Mouse (Mus musculus): ENCODE measurements around the gene Zfp819.
A peak's percentile ranks its signal among the peaks of the same experiment; 100 is the strongest.

The Zfp819 gene

DNA sequence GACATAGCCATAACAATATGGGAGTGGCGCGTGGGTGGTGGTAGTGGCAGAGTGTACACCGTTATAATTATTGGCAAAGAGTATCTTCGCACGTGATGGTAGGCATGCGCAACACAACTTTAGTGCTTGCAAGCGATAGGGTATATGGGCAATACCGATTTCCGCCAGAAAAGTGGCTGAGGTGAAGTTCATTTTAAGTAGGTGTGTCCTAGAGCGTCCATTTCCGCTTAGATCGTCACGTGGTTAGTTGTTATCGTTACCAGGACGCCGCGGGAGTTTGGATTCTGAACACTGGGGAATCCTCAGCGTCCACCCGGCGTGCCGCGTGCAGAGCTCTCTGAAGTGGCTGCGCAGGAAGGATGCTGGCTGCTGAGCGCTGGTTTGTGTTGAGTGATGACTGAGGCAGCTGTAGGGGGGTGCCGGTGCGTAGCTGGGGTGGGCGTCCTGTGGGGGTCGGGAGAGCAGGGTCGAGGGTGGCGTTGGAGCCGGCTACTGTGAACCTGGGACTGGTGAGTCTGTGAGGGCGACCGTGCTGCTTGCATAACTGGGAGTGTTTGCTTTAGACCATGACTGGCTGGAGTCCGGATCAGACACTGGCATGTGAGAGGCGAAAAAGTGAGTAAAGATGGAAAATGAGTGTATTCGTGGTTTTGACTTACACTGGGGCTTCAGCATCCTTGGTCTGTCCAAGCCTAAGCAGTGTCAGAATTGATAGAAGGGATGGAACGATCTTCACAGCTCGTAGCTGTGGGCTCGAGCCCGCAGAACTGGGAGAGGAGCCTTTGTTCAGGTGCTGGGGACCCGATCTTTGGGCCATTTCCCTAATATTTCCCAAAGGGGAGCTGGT lies at the start of gene Zfp819:
Zfp819 (plus strand) TSS at position 274 of the 847 bp plus-strand sequence.
- peak; percentile 55 for DNase-seq (ENCODE audit: low read depth)

DNA sequence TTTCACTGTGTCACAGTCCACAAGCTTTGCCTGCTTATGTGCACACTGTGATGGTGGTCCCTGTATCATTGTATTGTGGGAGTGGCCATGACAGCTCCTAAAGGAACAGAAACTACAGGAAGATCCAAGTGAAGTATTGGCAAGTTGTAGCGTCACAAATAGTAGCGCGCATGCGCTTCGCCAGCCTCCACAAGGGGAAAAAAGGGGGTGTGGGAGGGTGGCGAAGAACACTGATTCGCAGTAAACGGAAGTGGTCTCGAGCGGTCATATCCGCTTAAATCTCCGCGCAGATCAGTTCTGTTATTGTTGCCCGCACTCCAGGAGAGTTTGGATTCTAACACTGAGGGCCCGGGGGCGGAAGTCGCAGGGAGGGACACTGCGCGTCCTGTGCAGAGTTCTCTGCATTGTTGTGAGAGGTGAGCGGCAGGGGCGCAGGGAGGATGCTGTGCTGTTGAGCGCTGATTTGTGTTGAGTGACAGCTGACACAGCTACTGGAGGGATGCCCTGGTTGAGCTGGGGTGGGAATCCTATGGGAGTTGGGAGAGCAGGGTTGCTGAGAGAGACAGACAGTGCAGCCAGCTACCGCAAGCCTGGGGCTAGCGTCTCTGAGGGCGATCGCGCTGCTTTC lies 44.8 kb upstream of the Zfp819 start, which contains the start of gene Zfp658:
Zfp658 (plus strand) TSS at position 251 of the 628 bp plus-strand sequence.
- peak; percentile 94 for DNase-seq (ENCODE audit: low read depth)

DNA sequence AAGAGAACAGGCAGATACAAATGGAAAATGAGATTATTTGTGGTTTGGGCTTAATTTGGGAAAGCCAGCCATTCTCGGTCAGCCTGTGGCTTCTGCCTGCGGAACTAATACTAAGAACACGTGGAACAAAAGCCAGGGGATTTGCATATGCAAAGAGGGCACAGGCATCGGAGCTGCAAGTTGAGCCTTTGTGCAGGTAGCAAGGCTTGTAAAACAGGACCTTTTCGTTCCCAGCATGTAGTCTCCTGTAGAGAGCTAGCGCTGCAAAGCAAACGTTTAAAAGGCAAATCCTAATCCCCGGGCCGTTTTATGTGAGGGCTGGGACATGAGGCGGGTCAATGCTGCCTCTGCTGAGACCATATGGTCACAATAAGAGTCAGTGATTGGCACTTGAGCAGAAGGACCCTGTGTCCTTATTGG lies 44.3 kb upstream of the Zfp819 start:
- no peak for DNase-seq (ENCODE audit: low read depth)

DNA sequence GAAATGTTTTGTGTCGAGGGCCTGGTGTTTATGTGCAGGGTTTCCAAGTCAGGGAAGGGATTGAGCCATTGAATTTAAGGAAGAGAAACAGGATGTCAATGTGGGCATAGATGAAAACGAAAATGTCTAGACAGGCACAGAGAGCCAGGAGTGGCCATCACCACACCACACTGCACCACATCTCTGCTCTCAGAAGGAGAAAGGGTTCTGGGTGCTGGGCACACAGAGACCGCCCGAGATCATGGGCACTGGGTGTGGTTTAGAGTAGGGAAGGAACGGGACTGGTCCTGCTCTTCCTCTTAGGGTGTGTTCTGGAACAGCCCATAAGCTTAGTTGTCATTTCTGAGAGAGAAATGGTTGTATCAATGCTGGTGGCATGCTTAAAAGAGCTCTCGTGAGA lies 43.7 kb upstream of the Zfp819 start:
- DNase-seq (ENCODE audit: low read depth) = peak; percentile 32

DNA sequence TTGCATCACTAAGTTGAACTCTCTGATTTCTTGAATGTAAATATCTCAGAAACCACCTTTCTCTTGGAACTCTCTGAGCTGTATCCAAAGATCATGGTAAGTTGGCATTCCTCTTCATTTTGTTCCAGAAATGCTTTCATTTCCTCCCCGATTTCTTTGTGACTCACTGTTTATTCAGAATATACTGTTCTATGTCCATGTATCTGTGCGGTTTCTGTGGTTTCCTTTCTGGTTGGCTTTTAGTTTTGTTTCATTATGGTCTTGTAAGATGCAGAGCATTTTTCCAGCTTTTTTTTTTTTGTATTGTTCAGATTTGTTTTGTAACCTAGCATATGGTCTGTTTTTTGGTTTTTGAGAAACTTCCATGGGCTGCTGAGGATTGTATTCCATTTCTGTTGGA lies 35.8 kb upstream of the Zfp819 start:
- DNase-seq (ENCODE audit: low read depth) = no peak

DNA sequence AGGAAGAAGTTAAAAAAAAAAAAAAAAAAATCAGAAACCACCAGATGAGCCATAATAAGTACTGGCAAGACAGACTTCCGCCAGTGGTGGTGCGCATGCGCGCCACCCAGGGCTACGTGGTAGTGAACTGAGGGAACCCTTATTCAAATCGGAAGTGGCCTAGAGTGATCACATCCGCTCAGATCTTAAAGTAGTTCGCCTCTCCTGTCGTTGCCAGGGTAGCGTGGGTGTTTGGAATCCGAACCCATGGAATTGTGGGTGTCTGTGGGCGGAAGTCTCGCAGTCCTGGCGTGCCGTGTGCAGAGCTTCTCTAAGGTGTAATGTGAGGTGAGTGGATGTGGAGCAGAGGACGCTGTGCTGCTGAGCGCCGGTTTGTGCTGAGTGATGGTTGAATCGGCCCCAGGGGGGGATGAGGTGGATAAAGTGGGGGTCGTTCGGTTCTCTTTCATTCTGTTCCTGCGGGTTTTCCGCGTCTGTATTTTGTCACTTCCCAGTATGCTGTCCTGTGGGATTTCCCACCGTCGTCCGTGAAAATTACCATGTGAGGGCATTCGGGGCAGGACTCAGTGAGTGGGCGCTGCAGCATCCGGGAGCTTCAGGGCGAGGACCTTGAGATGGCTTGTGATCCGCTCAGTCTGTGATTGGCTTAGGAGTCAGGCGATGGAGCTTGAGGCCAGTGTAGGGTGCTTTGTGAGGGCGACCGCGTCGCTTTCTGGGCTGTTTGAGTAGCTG lies 27.4 kb upstream of the Zfp819 start, which contains the start of gene Zfp719:
Zfp719 (plus strand) TSS at position 171 of the 732 bp plus-strand sequence.
- DNase-seq (ENCODE audit: low read depth) = peak; percentile 98

DNA sequence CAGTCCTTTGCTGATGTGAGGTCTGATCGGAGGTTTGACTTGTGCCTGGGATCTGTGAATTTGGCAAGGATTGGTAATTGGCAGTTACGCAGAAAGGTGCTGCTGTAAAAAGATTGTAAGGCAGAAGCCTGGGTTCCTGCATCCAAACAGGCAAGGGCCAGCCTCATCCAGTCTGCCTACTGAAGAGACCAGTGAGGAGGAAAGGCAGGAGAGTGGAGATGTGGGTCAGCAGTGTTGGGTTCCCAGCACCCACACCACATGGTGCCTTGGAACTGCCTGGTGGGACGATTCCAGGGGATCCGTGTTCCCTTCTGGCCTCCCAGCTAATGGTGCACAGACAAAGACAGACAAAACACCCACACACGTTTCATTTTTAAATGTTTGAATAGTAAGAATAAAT lies 26.4 kb upstream of the Zfp819 start:
- DNase-seq (ENCODE audit: low read depth) = peak; percentile 15

DNA sequence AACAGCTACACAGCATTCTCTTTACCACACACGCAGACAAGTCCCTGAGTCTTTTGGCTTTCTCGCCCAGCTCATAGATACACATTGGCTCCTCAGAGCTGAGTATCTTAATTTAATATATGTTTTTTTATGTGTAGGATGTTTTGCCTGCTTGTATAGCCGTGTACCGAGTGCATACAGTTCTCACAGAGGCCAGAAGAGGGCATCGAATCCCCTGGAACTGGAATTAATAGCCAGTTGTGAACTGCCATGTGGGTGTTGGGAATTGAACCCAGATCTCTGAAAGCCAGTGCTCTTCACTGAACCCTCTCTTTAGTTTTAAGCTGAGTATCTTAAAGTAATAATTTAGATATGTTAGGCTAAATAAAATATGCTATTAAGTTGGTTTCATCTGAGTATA lies 22.2 kb upstream of the Zfp819 start:
- peak; percentile 26 for DNase-seq (ENCODE audit: low read depth)

DNA sequence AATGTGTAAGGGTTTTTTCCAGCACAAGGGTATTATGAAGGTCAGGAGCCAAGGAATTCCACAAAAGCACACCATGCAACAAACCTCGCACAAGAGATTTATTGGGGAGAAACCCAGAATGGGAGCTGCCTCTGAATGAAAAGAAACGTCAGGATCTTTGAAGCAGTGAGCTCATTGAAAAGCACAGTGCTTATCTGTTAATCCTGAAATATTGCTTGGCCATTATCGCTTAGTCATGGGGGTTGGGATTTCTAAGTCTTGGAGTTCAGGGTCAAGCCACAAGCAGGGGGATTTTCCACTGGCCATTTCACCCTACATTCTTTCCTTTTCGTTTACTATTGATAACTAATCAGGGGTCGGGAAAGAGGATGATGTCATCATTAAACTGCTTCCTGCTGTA lies 5.1 kb upstream of the Zfp819 start:
- DNase-seq (ENCODE audit: low read depth) = no peak

DNA sequence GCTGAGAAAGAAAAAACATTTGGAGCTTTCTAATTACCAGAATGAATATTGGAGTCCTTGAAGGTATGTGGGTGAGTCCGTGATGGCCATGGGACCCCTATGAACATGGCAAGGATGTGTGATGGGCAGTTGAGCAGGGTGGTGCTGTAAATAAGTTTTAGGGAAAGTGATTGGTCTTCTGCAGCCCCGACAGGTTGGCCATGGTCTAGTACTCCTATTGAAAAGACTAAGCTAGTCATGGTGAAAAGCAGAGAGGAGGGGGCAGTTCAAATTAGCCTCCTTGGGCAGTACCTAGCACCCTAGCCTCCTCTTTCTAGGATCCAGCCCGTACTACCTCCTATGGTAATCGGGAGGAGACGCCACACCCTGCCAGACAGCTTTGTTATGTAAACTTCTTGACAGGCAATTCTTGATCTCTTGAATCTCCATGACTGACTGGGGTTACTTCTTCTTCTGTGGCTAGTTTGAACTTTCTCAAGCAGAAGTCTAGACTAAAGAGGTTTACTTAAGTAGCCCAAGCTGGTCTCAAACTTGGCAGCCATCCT lies 846 bp downstream of the Zfp819 start:
- DNase-seq (ENCODE audit: low read depth) = no peak

DNA sequence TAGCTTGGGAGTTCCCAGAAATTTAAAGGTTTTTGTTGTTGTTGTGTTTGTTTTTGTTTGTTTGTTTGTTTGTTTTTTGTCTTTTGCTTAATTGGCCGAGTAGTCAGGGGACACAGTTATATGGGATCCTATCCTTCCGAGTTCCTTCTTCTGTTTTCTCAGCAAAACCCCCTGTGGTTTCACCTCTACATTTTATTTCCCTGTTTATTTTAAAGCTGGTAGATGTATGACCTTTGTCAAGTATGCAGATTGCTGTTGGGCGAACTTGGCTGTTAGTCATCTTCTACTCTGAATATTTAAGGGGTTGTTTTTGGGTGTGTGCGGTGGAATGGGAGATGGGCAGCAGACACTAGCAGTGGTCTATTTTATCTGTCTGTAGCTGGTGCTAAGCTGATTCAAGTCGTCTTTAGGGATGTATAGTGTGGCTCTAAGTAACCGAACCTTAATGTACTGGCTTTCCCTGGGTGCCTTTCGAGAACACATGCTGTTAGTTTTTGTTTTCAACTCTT lies 1.4 kb downstream of the Zfp819 start:
- DNase-seq (ENCODE audit: low read depth) = no peak

DNA sequence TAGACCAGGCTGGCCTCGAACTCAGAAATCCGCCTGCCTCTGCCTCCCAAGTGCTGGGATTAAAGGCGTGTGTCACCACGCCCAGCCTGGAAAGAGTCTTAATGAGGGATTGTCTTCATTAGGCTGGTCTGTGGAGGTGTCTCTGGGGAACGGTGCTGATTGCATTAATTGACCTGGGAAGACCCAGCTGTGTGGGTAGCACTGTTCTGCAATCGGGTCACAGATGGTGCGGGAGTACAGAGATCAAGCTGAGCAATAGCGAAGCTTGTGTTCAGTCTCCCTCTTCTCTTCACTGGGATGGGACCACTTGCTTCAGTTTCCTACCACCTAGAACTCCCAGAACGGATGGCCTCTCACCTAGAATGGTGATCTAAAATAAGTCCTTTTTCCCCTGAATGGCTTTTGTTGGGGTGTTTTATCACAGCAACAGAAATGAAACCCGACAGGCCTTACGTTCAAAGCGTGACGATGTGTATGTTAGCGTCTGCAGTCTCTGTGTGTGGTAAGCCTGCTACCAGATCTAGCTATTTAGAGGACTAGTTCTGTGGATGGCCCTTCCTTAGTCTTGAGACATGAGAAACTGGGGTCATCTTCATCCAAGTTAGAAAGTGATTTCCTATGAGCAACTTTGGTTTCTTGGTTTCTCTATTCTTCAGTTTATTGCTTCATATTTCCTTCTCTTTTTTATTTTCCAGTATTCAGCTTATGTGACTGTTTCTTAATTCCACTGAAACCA lies 7.0 kb downstream of the Zfp819 start:
- no peak for DNase-seq (ENCODE audit: low read depth)

DNA sequence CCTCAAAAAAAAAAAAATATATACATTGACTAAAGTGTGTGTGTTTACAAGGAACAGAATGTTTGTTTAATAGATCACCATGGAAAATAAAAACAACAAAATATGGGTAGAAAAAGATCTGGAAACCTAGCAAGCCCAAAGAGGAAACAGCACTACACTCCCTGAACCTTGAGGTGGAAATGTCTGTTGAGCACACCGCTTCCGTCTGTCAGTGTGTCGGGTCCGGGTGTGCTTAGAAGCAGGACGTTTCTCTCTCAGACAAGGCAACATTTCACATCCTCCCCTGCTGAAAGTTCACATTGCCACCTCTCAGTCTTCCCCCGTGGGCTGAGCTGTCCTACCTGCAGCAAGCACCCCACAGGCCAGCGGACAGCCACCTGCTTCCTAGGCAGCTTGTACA lies 16.0 kb downstream of the Zfp819 start:
- DNase-seq (ENCODE audit: low read depth) = no peak

DNA sequence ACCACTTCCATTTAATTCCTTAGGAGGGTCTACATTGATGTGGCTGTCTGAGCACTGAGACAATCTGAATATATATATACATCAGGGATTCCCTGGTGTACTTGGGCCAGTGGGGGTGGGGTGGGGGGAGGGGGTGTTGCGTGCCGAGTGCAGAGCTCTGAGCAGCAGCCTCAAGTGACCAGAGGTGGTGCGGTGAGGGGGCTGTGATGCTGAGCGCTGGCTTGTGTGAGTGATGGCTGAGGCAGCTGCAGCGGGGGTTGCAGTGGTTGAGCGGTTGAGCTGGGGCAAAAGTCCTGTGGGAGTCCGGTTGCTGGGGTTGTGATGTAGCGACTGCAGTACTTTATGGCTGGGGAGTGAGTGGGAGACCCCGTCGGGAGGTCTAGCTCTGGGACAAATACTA lies 16.9 kb downstream of the Zfp819 start:
- no peak for DNase-seq (ENCODE audit: low read depth)

DNA sequence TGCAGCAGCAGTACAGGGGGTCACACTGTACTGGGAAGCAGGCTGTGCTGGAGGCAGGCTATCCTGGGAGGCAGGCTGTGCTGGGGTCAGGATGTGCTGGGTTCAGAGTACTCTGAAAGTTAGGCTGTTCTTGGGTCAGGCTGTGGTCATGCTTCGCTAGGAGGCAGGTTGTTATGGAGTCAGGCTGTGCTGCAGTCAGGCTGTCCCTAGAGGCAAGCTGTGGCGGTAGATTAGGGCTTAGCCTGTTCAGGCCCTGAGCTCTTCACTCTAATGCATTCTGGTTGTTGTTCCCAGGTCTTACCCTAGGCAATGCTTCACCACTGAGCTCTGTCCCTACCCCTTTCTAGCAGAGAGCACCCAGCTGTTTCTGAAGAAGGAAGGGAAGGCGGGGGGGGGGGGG lies 18.1 kb downstream of the Zfp819 start:
- DNase-seq (ENCODE audit: low read depth) = no peak

DNA sequence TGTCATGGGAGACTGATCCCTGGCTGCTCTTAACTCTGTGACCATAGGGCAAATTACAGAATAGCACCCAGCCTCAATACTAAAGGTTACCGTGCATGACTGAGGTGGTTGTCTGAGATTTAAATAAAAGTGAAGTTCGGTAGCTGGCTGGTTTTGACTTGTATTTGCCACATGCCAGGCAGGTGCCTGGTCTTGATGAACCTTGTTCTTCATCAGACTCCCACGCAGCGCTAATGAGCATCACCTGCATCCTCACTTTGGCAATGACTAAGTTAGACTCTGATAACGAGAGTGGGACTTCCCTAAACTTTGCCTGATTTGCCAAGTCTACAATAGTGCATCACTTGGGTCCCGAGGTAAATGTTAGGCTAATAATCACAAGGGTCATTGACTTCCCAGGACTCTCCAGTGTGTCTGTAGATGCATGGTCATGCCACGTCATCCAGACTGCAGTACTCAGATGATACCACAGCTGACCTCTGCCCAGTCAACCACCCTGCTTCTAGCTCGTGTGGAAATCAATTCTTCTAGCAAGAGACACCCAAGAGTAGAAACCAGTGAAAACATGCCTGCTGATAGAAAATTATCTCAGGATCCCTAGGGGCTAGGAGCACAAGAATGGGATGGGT lies 18.9 kb downstream of the Zfp819 start:
- no peak for DNase-seq (ENCODE audit: low read depth)

DNA sequence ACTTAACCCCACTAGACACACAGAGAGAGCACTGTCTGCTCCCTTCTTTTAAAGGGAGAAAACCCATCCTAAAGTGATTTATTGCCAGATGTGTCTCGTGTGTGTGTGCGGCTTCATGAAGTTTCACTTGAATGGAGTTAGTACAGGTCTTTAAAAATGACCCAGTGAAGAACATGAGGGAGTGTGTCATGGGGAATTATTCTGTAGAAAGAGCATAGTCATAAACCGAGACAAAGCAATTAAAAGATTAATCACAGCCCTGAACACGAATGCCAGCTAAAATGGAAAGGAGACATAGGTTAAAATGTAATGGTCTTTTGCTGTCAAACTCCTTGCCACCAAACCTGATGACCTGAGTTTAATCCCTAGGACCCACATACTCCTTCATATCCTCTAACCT lies 27.0 kb downstream of the Zfp819 start:
- DNase-seq (ENCODE audit: low read depth) = no peak

DNA sequence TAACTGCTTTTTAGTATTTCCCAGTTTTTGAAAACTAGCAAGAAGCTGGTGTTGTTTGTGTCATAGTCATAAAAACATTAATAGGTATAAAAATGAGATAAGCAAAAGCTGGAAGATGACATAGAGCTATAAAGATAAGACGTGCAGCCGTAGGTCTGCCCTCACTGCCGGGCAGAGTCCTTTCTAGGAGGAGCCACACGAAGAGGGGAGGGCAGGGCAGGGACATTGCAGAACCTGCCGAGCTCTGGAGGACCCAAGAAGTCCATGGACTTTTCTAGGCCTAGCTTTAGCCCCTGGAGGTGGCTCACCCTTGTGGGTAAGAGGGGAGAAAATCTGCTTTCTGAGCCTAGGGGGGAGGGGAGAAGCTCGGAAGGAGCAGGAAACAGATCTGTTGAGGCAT lies 27.5 kb downstream of the Zfp819 start, which contains the start of gene Ceacam18:
Ceacam18 (plus strand) TSS at position 208 of the 400 bp plus-strand sequence.
- DNase-seq (ENCODE audit: low read depth) = no peak

DNA sequence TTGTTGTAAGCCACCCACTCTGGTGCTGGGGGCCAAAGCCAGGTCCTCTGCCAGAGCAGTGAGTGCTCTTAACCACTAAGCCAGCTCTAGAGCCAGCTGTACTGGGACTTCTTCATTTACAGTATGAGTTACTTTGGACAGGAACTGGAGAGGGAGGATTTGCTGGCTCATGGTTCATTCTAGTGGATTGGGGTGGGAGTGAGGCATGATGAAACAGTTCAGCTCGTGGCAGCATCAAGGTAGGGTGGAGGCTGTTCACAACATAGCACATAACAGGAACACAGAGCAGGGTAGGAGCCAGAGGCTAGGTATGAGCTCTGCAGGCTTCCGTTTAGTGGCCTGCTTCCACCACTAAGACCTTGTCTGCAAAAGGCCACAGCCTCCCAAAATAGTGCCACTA lies 29.2 kb downstream of the Zfp819 start:
- DNase-seq (ENCODE audit: low read depth) = no peak

DNA sequence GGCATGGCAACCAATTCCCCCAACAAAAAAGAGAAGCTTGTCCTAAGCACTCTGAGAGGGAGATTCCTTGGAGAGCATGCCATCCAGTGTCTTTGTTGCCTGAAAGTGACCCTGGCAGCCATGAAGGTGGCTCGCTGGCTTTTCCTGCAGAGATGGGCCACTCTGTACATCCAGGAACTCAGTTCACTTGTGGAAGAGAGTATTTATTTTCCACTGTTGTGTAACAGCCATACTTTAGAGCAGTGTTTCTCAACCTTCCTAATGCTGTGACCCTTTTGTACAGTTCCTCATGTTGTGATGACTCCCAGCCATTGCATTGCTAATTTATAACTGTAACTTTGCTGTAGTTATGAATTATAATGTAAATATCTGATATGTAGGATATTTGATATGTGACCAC lies 30.1 kb downstream of the Zfp819 start:
- DNase-seq (ENCODE audit: low read depth) = no peak

DNA sequence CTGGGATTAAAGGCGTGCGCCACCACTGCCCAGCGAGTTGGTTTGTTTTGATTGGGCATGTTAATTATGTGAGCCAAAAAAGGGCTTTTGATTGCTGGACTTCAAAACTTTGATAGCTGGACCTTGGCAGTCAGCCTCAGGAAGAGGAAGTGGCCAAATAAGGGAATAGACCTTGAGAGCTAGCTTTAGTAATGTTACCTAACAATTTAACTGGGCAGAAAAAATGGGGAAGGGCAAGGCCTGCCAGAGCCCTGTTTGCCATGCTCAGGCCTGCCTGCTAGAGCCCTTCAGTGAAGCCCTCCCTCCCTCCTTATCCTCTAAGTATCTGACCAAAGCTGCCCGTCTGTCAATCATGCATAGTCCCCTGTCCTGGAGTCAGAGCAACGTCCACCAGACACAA lies 35.6 kb downstream of the Zfp819 start:
- no peak for DNase-seq (ENCODE audit: low read depth)
